Mouse (Mus musculus) stomach, embryonic 15.5 days (tissue): ENCODE measurements around the gene Ttll2. TPM values are rescaled to one million over a fixed set of nuclear protein-coding genes. Genes with fewer than 3 reads are reported as not detected.
"Not testable (repeated sequence)": the region's sequence is repeated elsewhere in the genome, so short reads cannot be mapped to it uniquely, and the experiment has no call there.

Source experiments
- ATAC-seq: fragments of 200-750 bp; cut with Nextera tagmentation; 2 replicates; pipeline ENCODE4 v1.8.0; 2017; ENCODE audit warnings: low read depth, moderate number of reproducible peaks, moderate TSS enrichment; ENCODE audit not compliant: insufficient read depth, low FRiP score
- H3K27ac ChIP-seq: fragments of 300-500 bp; sonication (generic); 2 replicates; pipeline ENCODE4 v1.5.1; 2015; ENCODE audit warnings: mild to moderate bottlenecking, inconsistent platforms
- H3K27me3 ChIP-seq: fragments of 300-500 bp; sonication (generic); replicated peaks from 2 replicates; pipeline ENCODE4 v1.6.1; 2015; ENCODE audit warnings: inconsistent platforms
- H3K36me3 ChIP-seq: fragments of 300-500 bp; sonication (generic); 2 replicates; pipeline ENCODE4 v1.6.1; 2015; ENCODE audit warnings: inconsistent platforms
- H3K4me1 ChIP-seq: fragments of 300-500 bp; sonication (generic); 2 replicates; pipeline ENCODE4 v1.6.1; 2015; ENCODE audit warnings: inconsistent platforms
- H3K4me2 ChIP-seq: fragments of 300-500 bp; sonication (generic); 2 replicates; pipeline ENCODE4 v1.6.1; 2015; ENCODE audit warnings: mild to moderate bottlenecking, inconsistent platforms
- H3K4me3 ChIP-seq: fragments of 300-500 bp; sonication (generic); replicated peaks from 2 replicates; pipeline ENCODE4 v1.5.1; 2015; ENCODE audit warnings: inconsistent platforms
- H3K9ac ChIP-seq: fragments of 300-500 bp; sonication (generic); 2 replicates; pipeline ENCODE4 v1.6.1; 2015; ENCODE audit warnings: inconsistent platforms
- H3K9me3 ChIP-seq: fragments of 300-500 bp; sonication (generic); 2 replicates; pipeline ENCODE4 v1.6.1; 2016; ENCODE audit warnings: inconsistent platforms
- WGBS: fragments of 180-500 bp; shearing (Covaris S2); methylation state at CpG from one replicate; pipeline ENCODE4 v1.1.7; 2015; 5-methylcytosine and 5-hydroxymethylcytosine counted together
- polyA plus RNA-seq: library from polyadenylated mRNA; unstranded; fragments of >200 nt; fragmentation: Nextera tagmentation; extraction: Ambion mirVana; gene quantifications from 2 replicates; pipeline ENCODE4 v1.2.1, GENCODE M21; 2015

Gene Ttll2
- polyA plus RNA-seq, 1 experiment from 2014 or later: not detected

DNA sequence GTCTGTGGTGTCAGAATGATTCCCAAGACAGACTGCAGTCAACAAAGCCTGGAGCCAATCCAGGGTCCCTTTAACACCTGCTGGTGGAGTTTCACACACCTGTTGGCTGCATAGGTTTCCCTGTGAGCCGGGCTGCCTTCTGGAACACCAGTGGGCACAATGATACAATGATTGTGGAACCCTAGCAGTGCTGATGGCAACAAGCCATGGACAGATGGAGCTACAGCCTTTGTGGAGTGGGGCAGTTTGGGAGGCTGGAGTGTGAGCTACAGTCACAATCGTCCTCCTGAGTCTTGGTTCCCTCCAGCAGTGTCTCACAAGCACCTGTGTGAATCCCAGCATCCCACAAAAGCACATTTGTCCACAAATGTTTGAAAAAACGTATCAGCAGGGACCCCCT lies 3.7 kb downstream of the Ttll2 start:
- not testable (repeated sequence) for ATAC-seq, H3K4me3 ChIP-seq, H3K9ac ChIP-seq, H3K4me2 ChIP-seq, H3K36me3 ChIP-seq, H3K27ac ChIP-seq, H3K9me3 ChIP-seq, H3K4me1 ChIP-seq, H3K27me3 ChIP-seq
- 56% methylated on average over 2 of the region's 3 CpGs for WGBS

DNA sequence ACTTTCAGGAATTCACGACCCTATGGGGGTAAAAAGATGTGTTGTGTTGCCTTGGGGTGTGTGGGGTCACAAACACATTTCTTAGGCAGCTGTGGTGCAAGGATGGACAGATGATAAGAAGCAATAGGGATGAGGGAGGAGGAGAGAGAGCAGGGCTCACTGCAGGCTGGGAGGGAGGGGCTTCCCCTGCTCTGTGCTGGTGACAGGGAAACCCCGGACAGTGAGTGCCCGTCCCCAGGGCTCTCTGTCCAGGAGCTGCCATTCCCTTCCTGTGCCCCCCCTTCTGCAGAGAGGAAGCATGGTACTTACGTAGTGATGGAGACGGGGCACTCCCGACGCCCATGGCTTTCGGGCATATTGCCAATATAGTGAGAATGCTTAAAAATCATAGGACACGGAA lies 15.1 kb downstream of the Ttll2 start:
- not testable (repeated sequence) for H3K9me3 ChIP-seq, H3K4me2 ChIP-seq, ATAC-seq, H3K4me1 ChIP-seq, H3K9ac ChIP-seq, H3K4me3 ChIP-seq, H3K36me3 ChIP-seq, H3K27ac ChIP-seq, H3K27me3 ChIP-seq
- 56% methylated on average over 9 of the region's 9 CpGs for WGBS

DNA sequence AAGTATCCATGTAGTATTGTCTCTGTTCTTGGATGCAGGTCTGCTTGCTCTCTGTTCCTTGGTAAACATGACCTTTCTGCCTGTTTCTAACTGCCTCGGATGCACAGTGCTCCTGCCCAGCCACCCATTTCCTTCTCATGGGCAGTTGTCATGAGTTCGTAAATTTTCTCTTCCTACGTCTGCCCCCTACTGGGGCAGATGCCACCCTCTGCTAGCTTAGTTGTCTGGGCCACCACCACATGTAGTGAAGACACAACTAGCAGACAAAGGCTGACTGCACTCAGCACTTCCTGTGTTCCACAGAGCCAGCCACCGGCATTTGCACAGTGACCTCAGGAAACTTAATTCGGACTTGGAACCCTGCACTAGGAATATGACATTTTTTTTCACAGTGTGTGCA lies 19.8 kb downstream of the Ttll2 start:
- ATAC-seq: not testable (repeated sequence)
- 87% methylated on average over 2 of the region's 5 CpGs for WGBS

DNA sequence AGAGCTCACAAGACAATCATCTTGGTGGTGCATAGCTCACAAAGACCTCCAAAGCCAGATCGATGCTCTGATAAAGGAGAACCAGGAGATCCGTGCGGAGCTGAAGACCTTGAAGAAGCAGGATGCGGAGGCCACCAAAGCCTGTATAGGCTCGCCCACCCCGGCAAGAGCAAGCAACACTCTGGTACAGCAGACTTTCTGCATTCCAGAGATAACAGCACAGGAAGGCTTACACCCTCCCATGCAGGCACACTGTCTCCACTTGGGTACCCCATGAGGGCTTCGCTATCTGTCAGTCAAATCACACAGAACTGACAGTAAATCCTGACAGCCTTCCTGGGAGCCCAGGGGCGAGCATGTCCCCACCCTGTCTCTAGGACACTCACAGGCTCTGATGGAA lies 26.1 kb downstream of the Ttll2 start:
- ATAC-seq, H3K9me3 ChIP-seq: not testable (repeated sequence)
- 57% methylated on average over 8 of the region's 8 CpGs for WGBS

More for the DNA sequence above, 19.8 kb downstream of the Ttll2 start:
- not testable (repeated sequence) for H3K9me3 ChIP-seq, H3K4me2 ChIP-seq, H3K4me3 ChIP-seq, H3K9ac ChIP-seq, H3K27me3 ChIP-seq, H3K36me3 ChIP-seq, H3K4me1 ChIP-seq, H3K27ac ChIP-seq

DNA sequence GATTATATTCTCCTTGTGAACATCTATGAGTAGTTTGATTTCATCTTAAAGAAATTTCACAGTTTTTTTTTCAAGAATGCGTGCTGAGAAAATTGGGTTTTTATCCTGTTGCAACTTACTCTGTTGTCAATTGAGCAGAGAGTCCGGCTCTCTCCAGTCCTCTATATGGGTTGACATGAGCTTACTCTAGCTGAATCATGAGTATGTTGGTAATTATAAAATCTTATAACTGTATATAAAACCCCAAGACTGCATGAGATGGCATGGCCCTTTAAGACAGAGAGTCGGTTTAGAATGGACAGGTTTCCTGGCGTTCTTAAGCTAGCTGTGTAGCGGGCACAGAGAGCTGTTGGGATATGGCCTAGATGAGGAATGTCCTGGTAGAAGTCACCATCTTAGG lies 28.1 kb downstream of the Ttll2 start, which contains the start of gene Tcp10a:
TSS of gene Tcp10a (plus strand) at position 301 of the 400 bp plus-strand sequence.
- H3K36me3 ChIP-seq, ATAC-seq, H3K27ac ChIP-seq, H3K9ac ChIP-seq, H3K4me1 ChIP-seq, H3K27me3 ChIP-seq, H3K9me3 ChIP-seq, H3K4me2 ChIP-seq, H3K4me3 ChIP-seq: not testable (repeated sequence)
- WGBS: 95% methylated on average over 5 of the region's 5 CpGs

More for the DNA sequence above, 26.1 kb downstream of the Ttll2 start:
- not testable (repeated sequence) for H3K36me3 ChIP-seq, H3K27ac ChIP-seq, H3K27me3 ChIP-seq, H3K4me1 ChIP-seq, H3K4me3 ChIP-seq, H3K4me2 ChIP-seq, H3K9ac ChIP-seq

DNA sequence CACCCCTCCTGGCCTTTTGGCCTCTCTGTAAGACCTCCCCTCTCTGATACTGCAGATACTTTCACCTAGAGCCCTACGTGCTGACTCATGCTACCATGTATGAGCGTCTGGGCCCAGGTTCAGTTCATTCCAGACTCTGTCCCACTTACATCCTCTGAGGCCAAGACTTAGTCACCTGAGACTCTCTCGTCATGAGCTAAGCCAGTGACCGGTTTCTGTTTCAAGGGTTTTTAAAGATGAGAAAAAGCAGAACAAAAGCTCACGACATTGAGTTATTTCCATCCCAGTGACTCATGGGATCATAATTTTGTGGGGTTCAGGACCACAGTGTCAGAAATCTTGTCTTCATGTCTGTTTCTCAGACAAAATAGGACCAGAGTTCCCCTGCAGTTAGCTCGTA lies 32.7 kb downstream of the Ttll2 start:
- not testable (repeated sequence) for H3K4me3 ChIP-seq, H3K9me3 ChIP-seq, H3K27me3 ChIP-seq, H3K36me3 ChIP-seq, H3K4me1 ChIP-seq, H3K4me2 ChIP-seq, ATAC-seq, H3K9ac ChIP-seq, H3K27ac ChIP-seq
- 76% methylated on average over 6 of the region's 6 CpGs for WGBS

DNA sequence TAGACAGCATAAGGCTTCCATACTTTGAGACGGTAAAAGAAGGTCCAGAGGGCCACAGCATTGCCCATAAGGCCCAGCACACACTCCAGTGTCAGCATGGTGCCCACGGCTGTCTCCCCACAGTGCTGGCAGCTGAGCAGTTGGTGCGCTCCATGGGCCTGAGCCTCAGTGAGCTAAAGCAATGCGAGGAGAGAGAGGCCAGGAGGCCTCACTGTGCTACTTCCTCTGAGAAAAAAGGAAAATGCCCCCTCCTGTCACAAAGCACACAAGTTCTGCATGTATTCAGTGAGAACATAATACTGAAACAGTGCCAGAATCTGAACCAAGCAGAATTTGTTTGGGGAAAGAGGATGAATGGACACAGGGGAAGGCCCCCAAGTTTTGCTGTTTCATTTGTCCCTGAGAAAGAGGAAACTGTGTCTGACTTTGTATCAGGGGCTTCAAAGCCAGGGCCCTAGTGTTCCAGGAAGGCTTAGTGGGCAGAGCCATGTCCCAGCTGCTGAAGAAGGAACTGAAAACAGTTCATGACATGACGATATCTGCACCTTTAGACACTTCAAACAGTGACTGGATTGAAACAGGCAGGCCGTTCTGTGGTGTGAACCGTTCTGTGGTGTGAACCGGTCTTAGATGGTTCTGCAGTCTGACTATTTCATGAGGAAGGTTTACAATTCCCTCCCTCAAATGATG lies 36.7 kb downstream of the Ttll2 start:
- H3K27ac ChIP-seq, ATAC-seq, H3K4me2 ChIP-seq, H3K4me1 ChIP-seq, H3K9me3 ChIP-seq, H3K9ac ChIP-seq, H3K27me3 ChIP-seq, H3K4me3 ChIP-seq, H3K36me3 ChIP-seq: not testable (repeated sequence)
- WGBS: 78% methylated on average over 7 of the region's 8 CpGs

DNA sequence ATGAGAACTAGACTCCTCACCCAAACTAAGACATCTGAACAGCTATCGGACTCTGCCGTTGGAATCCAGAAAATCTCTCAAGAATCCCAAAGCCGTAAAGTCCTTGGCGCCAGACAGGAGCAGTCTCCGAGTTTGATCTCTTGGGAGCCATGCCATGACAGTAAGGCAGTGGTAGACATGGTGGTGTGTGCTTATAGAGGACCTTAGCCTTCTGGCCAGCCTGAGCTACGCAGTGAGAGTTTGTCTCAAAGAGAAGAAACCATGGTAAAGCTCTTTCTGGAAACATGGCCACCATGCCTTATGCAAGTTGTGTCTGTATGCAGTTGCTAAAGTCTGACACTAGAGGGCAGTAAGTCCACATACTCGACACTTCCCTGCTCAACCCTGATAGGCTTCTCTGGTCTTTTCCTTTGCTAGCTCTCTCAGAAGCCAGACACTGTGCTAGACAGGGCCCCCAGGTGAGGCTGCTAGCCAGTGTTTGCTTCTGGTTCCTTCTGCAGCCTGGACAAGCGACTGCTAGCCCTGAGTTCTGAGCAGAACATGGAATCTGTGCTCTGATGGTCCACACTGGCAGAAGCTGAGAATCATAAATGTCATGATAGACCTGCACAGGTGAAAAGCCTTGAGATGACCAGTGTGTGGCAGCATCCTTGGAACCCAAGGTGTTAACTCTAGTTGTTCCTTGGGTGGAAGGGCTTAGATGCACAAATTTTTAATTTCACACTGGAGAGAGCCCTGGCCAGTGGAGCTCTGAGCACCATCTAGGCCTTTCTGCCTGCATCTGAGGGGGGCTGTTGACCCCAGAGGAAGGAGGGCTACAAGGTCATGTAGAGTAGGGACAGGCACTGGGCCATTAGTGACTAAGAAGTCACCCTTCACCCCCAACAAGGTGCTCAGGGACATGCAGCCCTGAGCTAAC lies 46.0 kb downstream of the Ttll2 start:
- peak; percentile 53; the same call in 1 of the 2 replicates for ATAC-seq
- not testable (repeated sequence) for H3K4me2 ChIP-seq, H3K36me3 ChIP-seq, H3K9me3 ChIP-seq, H3K4me3 ChIP-seq, H3K4me1 ChIP-seq, H3K27me3 ChIP-seq, H3K9ac ChIP-seq, H3K27ac ChIP-seq
- 56% methylated on average over 8 of the region's 8 CpGs for WGBS

Other genes starting within 250 kb of the Ttll2 start
- gene Rps6ka2, start 182.6 kb downstream of the Ttll2 start, polyA plus RNA-seq: 8.5 and 9.4 TPM in 2 replicates
- not detected in 2 replicates for gene Tcp10a, start 28.1 kb downstream of the Ttll2 start, polyA plus RNA-seq
- not detected in 2 replicates for gene Gm49630, start 19.3 kb upstream of the Ttll2 start, polyA plus RNA-seq
- not detected in 2 replicates for gene Unc93a2, start 32.8 kb upstream of the Ttll2 start, polyA plus RNA-seq